Mouse (Mus musculus) spleen, adult 12 weeks (tissue): Measurements from ENCODE around the gene Rabl3.

Source experiments
- DNase-seq: peaks from one replicate; pipeline ENCODE4 v3.0.0; 2022; ENCODE audit warnings: low spot score

Rabl3 gene

GRCm38 (mm10) chr16:37591551-37591950 lies 51.9 kb downstream of the Rabl3 start:
- DNase-seq, result no peak

DNA sequence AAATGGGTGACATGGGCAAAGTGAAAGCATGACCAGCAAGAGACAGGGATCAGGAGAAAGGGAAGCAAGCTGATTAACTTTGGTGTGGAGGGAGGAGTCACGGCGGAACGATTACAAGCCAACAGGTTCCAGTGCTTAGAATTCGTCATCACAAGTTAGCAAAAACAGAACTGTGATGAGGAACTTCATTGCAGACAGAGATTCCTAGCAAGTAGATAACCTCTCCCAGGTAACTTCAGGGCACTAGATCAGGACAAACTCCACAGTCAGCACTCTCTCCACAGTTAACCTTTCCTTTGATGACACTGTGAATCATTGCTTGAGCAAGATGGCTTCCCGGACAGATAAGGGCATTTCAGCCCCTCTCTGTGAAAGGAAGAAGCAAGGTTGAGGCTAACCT lies 57.7 kb downstream of the Rabl3 start:
- no peak for DNase-seq

- no peak for DNase-seq
These were observed 58.8 kb downstream of the Rabl3 start for GRCm38 (mm10) chr16:37598463-37598862.

GRCm38 (mm10) chr16:37599326-37599725 lies 59.6 kb downstream of the Rabl3 start:
- no peak for DNase-seq

DNA sequence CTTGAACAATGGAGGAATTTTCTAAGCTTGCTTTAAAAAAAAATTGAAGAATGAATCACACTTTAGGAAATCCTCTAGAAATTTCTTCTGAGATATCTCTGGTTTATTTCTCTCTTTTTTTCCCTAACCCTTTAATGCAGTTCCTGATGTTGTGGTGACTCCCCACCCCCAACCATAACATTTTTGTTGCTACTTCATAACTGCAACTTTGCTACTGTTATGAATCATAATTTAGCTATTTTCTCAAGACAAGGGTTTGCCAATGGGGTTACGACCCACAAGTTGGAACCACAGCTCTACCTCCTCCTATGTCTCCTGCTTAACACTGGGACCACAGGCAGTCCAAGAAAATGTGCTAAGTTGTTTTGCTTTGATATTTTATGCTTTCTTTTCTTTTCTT lies 63.7 kb downstream of the Rabl3 start:
- no peak for DNase-seq

GRCm38 (mm10) chr16:37604243-37604642 lies 64.6 kb downstream of the Rabl3 start:
- no peak for DNase-seq

DNA sequence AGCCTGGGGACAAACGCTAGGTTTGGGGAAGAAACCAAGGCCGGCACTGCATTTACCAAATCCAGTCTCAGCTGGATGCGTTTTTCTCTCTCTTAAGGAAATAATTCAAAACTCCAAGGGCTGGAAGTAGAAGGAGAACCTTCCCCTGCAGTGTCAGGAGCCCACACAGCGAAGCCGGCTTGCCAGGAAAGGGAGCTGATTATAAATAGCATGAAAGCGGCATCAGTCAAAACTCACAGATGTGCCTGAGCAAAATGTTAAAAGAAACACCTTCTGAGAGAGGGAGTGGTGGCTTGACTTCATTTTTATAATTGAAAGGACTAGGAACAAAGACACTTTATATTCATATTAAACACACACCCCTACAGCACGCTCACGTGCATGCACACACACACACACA lies 70.6 kb downstream of the Rabl3 start:
- no peak for DNase-seq

DNA sequence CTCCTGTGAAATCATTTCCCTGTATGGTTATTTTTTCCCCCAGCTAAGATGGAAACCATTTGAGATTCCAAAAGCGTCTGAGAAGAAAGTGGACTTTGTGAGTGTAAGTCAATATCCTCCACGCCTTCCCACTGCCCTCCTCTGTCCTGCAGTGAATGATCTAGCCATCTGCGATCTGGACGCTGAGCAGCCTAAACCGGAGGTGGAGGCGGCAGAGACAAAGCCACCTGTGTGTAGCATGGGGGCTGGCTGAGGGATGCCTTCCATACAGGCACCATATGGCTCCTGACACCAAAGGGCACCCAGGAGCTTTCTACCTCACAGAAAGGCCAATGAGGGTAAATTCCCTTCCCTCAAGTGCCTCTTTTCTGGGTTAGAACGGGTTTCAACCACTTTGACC lies 71.4 kb downstream of the Rabl3 start:
- DNase-seq, result no peak

- no peak for DNase-seq
These were observed 72.3 kb downstream of the Rabl3 start for GRCm38 (mm10) chr16:37612013-37612412.

- DNase-seq, result no peak
These were observed 74.9 kb downstream of the Rabl3 start for GRCm38 (mm10) chr16:37614540-37614939.

DNA sequence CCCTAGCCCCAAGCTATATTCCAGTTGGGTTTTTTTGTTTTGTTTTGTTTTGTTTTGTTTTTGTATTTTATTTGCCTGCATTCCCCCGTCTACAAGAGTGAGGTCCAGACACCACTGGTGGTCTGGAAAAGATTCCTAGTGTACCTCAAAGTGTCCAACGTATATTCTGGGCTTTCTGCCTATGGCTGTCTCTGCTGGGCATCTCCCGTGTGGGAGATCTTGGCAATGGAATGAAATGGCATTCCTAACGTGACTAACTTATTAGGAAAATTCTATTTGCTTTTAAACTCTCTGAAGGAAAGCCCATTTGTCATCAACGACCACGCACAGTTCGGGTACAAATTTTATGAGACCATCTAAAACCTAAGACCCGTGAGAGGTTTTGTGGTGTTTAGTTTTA lies 75.7 kb downstream of the Rabl3 start:
- no peak for DNase-seq

DNA sequence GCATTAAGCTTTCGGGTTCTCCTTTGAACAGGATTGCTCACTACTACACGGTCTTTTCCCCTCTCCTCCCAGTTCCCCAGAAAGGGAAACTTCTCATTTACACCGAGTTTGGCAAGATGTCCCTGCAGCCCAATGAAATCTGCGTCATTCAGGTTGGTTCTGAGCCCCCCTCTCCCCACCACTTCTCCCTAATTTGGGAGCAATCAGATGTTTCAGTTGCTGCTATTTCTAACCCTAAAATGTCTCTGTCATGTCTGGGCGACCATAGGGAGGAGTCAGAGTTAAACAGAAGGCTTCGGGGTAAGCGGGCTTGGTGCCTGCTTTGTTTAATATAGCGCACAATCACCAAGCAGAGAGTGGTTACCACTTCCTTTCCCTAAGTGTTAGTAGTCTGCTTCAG lies 76.4 kb downstream of the Rabl3 start:
- DNase-seq, result no peak

- DNase-seq, result no peak
These were observed 78.0 kb downstream of the Rabl3 start for GRCm38 (mm10) chr16:37617695-37618094.
